Mouse (Mus musculus) heart, adult 2 months (tissue): ENCODE data around the gene 1110065P20Rik.
A peak's percentile ranks its signal among the peaks of the same experiment; 100 is the strongest.

Experiments used
- CTCF ChIP-seq: fragments of 200-600 bp; IDR thresholded peaks from 2 replicates; pipeline ENCODE4 v1.8.1; 2022; ENCODE audit warnings: antibody characterized with exemption, mild to moderate bottlenecking, moderate library complexity
- EP300 ChIP-seq: fragments of 200-500 bp; IDR thresholded peaks from 2 replicates; pipeline ENCODE4 v1.6.1; 2011; ENCODE audit warnings: low read depth, low read length, control low read depth; ENCODE audit not compliant: insufficient read depth
- POLR2A ChIP-seq: fragments of 200-500 bp; IDR thresholded peaks from 2 replicates; pipeline ENCODE4 v1.6.1; 2011; ENCODE audit warnings: mild to moderate bottlenecking, low read depth, low read length, control low read depth; ENCODE audit not compliant: insufficient read depth

DNA sequence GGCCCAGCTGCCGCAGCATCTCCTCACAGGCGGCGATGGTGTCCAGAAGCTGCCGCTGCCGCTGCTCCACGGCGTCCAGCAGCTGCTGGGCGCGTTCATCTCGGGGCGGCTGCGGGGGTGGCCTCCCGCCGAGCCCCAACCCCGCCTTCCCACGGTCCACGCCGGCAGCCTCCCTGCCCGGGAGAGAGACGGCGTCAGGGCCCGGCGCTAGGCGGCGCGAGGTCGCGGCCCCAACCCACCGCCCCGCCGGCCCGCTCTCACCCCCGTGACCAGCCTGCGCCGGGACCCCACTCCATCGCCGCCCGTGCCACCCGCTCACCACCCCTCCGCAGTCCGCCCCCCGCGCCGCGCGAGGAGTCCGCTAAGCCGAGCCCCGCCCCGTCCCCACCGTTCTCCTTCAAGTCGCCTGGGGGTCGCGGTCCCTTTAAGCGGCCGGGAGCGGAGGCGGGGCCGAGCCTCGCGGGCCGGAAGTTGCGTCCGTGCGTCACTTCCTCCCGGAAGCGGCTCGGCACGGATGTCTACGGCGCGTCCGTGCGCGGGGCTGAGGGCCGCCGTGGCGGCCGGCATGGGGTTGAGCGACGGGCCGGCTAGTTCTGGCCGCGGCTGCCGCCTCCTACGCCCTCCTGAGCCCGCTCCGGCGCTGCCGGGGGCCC lies 609 bp downstream of the 1110065P20Rik start, which contains the start of gene Yrdc:
- TF ChIP-seq CTCF (peak; percentile 64), POLR2A (peak; percentile 64), EP300 (no peak)
